ENCODE assay signal across 22 mouse cellular contexts in genomic region chr10:20735775-20736449, GRCm38 (mm10). TPM values are rescaled to one million over a fixed set of nuclear protein-coding genes. Genes with fewer than 3 reads are reported as not detected.
A peak's percentile ranks its signal among the peaks of the same experiment; 100 is the strongest.
DNase-seq lines count a peak whose midpoint lies in the region; ATAC-seq and TF ChIP-seq lines count a peak whose summit lies in the region.
"Had no signal": no experiment of that assay in that cellular context is flagged by ENCODE, and none has a peak within 500 bp of the region (broad histone marks: within the 10 kb centered on the region; RNA-seq: fewer than 3 reads in every experiment).

No protein-coding gene starts in this region.

- ATAC-seq in frontal cortex, adult (ENCODE audit: low TSS enrichment), result peak; percentile 70
- peak; percentile 85 for ATAC-seq in erythroid progenitor cell, adult 5-6 weeks (replicated peaks; ENCODE audit: low FRiP score, poor library complexity, severe bottlenecking)
- ATAC-seq in liver, embryonic 14.5 days (ENCODE audit: insufficient read depth), result peak; percentile 95

- DNase-seq in frontal cortex, postnatal 14 days (ENCODE audit: low spot score in 2 of 2), result no peak
- peak; percentile 12 for DNase-seq in Muller cell, postnatal 12 days (ENCODE audit: inconsistent ontology term)
- peak; percentile 26 to 54 (median 26) for DNase-seq in liver, embryonic 14.5 days (ENCODE audit: low read depth in 3 of 3, low spot score in 3 of 3)
- no peak for DNase-seq in adipocyte (ENCODE audit: low spot score)
- DNase-seq in right cerebral cortex, adult 2 months (ENCODE audit: low spot score in 2 of 2), result no peak
- no peak for DNase-seq in lung, postnatal 14 days
- DNase-seq: adrenal gland, adult 8-10 months; cerebellum, adult 11-12 months; heart, postnatal 4 days; kidney, adult 18-20 months; kidney, postnatal 36 days; lung, postnatal 10 days; right cerebral cortex, adult 18-20 months had no signal

- H3K4me2 ChIP-seq in liver, embryonic 14.5 days (ENCODE audit: low read depth), result peak overlapping the region; percentile 25
- H3K4me2 ChIP-seq: embryonic facial prominence, embryonic 15.5 days; forebrain, embryonic 13.5 days; heart, embryonic 13.5 days; limb, embryonic 15.5 days; neural tube, embryonic 12.5 days had no signal

- no peak overlapping the region; the same call in 1 of the 2 replicates for H3K9ac ChIP-seq in liver, embryonic 14.5 days (replicated peaks)
- H3K9ac ChIP-seq: embryonic facial prominence, embryonic 15.5 days; forebrain, embryonic 13.5 days; heart, embryonic 13.5 days; limb, embryonic 15.5 days; neural tube, embryonic 12.5 days had no signal

- peak; percentile 81 for TF ChIP-seq EP300 in liver, embryonic 14.5 days (IDR thresholded peaks at IDR 0.05; ENCODE audit: low read depth)

- H3K27ac ChIP-seq in liver, embryonic 14.5 days, result peak overlapping the region; percentile 41
- H3K27ac ChIP-seq: embryonic facial prominence, embryonic 15.5 days; forebrain, embryonic 13.5 days; heart, embryonic 13.5 days; limb, embryonic 15.5 days; midbrain, embryonic 10.5 days; neural tube, embryonic 12.5 days had no signal

- H3K27me3 ChIP-seq in liver, embryonic 14.5 days (ENCODE audit: control insufficient read depth, insufficient read depth, low read length), result no peaks in the 10 kb centered on the region
- H3K27me3 ChIP-seq: embryonic facial prominence, embryonic 15.5 days; forebrain, embryonic 13.5 days; heart, embryonic 13.5 days; limb, embryonic 15.5 days; neural tube, embryonic 12.5 days had no signal

- no peaks in the 10 kb centered on the region for H3K36me3 ChIP-seq in liver, embryonic 14.5 days (replicated peaks; ENCODE audit: control insufficient read depth, insufficient read depth, low read depth)
- H3K36me3 ChIP-seq: embryonic facial prominence, embryonic 15.5 days; heart, embryonic 13.5 days; limb, embryonic 15.5 days; midbrain, embryonic 10.5 days; neural tube, embryonic 12.5 days had no signal

- H3K4me3 ChIP-seq in liver, embryonic 14.5 days (ENCODE audit: insufficient read depth in 1 of 2, low read depth in 2 of 2, low read length in 2 of 2), result no peak overlapping the region
- H3K4me3 ChIP-seq: embryonic facial prominence, embryonic 15.5 days; forebrain, embryonic 13.5 days; heart, embryonic 13.5 days; limb, embryonic 15.5 days; midbrain, embryonic 10.5 days; neural tube, embryonic 12.5 days had no signal

- peaks cover 18 to 21% of the 10 kb centered on the region in 2 experiments for H3K4me1 ChIP-seq in liver, embryonic 14.5 days (replicated peaks; ENCODE audit: control insufficient read depth in 2 of 2, insufficient read depth in 2 of 2, low read length in 1 of 2)
- H3K4me1 ChIP-seq: neural tube, embryonic 12.5 days had no signal

- TF ChIP-seq CTCF in liver, embryonic 14.5 days (IDR thresholded peaks at IDR 0.05; ENCODE audit: low read depth), result peak; percentile 33

- WGBS in liver, embryonic 14.5 days (ENCODE audit: insufficient replicate concordance), result 16% methylated on average over 3 of the region's 3 CpGs

- no peaks in the 10 kb centered on the region for H3K9me3 ChIP-seq in liver, embryonic 14.5 days (ENCODE audit: control insufficient read depth, low read length)
- H3K9me3 ChIP-seq: embryonic facial prominence, embryonic 15.5 days; forebrain, embryonic 13.5 days; heart, embryonic 13.5 days; limb, embryonic 15.5 days; midbrain, embryonic 10.5 days; neural tube, embryonic 12.5 days had no signal

RNA-seq across cellular contexts. Expression of gene Pde7b, which starts 11.0 kb away (rescaled TPM):
- 2.2 TPM in 1 of 2 replicates, not detected in the other for total RNA-seq in erythroid progenitor cell, adult 5-6 weeks (2015; ENCODE audit: low replicate concordance)
- total RNA-seq in erythroid progenitor cell, adult 5-6 weeks (2017; ENCODE audit: low replicate concordance), result 1.4 TPM in 1 of 2 replicates, not detected in the other
- polyA plus RNA-seq in liver, embryonic 14.5 days (2012; rRNA removed), result 0.11 and 0.22 TPM in 2 replicates
- 0.18 and 0.39 TPM in 2 replicates for polyA plus RNA-seq in liver, embryonic 14.5 days (2014; fragmentation: Nextera tagmentation; extraction: Ambion mirVana)
- total RNA-seq: MEL had no signal

Comparison
In these comparisons a context has a peak if more than half of its experiments do, and no peak if none do; other contexts are left out.
1. DNase-seq: peak in Muller cell, postnatal 12 days (single experiment) and liver, embryonic 14.5 days (3 of 3); none in frontal cortex, postnatal 14 days (0 of 2), adipocyte (single experiment), right cerebral cortex, adult 2 months (0 of 2) and lung, postnatal 14 days (single experiment).
2. Peak in every context shown above with its lines, with median percentiles within 50 percentile points of each other: ATAC-seq.